Mouse (Mus musculus): ENCODE measurements around the gene Rab6a. TPM values are rescaled to one million over a fixed set of nuclear protein-coding genes. Genes with fewer than 3 reads are reported as not detected.

Gene Rab6a
- total RNA-seq, 2 experiments from 2014 or later: 66.0 to 67.1 TPM

DNA sequence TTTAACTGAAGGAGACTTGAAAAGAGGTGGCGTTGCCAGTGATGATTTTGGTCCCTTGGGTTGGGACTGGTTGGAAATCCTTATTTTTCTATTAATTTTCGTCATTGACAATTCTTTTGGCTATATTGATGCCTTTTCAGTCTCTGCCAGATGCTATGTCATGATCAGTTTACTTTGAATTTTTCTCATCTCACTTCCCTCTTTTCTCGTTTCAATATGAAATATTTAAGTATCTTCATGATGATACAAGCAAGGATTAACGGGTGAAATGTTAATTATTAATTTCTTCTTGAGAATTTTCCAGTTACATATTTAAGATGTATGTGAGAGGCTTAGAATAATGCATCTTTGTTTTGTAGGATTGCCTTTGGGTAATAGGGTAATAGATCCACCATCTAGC is 1.7 kb downstream of the Rab6a start:
- no peak for DNase-seq
- intact Hi-C loops (cut with DNase I): no loop called here

DNA sequence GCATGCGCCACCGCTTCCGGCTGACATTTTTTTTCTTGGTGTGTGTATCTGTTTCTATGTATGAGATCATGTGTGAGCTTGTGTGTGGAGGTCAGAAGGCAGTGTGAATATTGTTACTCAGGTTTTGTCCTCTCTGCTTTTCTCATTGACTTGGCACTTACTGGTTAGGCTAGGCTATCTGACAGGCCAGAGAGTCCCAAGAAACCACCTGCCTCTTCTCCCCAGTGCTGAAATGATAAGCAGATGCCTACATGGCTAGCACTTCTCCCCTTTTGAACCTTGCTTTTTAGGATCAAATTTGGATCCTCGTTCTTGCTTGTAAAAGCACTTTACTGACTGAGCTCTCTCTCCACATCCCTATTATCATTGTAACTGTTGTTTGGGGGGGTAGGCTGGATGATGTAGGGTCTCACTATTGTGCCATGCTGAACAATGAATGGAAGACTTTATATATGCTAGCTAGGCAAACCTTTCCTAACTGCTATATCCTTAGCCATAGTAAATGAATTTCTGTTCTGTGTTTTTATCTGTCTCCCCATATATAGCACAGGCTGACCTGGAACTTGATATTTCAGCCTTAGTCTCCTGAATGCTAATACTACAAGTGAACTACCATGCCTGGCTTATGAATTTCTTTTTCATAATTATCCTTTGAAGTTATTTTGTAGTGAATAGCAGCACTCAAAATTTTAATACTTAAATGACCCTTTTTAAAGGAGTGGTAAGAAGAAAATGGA is 9.1 kb downstream of the Rab6a start:
- no peak for DNase-seq

GRCm38 (mm10) chr7:100622277-100622676 is 15.1 kb downstream of the Rab6a start:
- no peak for DNase-seq
- intact Hi-C loops (cut with DNase I): no loop called here

More for the DNA sequence above, 9.1 kb downstream of the Rab6a start:
- intact Hi-C loops (cut with DNase I): no loop called here

GRCm38 (mm10) chr7:100624538-100624937 is 17.3 kb downstream of the Rab6a start:
- DNase-seq: no peak
- intact Hi-C loops (cut with DNase I): no loop called here

GRCm38 (mm10) chr7:100637657-100638056 is 30.4 kb downstream of the Rab6a start:
- intact Hi-C loops (cut with DNase I): loop anchor here (2.0 to 5.0 kb wide), 2 partner anchors 60 to 115 kb away; no protein-coding TSS in a partner anchor
- DNase-seq: peak in 1 of 2 experiments; percentile 49

- intact Hi-C loops (cut with DNase I): loop anchor here (10.0 kb wide), 1 partner anchor 218 kb away; no protein-coding TSS in a partner anchor
- no peak for DNase-seq
Measured at GRCm38 (mm10) chr7:100642413-100642812, 35.2 kb downstream of the Rab6a start.

GRCm38 (mm10) chr7:100645147-100645546 is 37.9 kb downstream of the Rab6a start:
- intact Hi-C loops (cut with DNase I): loop anchor here (1.0 to 10.0 kb wide), 3 partner anchors 19 to 220 kb away; no protein-coding TSS in a partner anchor
- DNase-seq: peak; percentile 58 to 79

GRCm38 (mm10) chr7:100649095-100649494 is 41.9 kb downstream of the Rab6a start:
- intact Hi-C loops (cut with DNase I): loop anchor here (10.0 kb wide), 1 partner anchor 224 kb away; no protein-coding TSS in a partner anchor
- no peak for DNase-seq

GRCm38 (mm10) chr7:100649826-100650225 is 42.6 kb downstream of the Rab6a start:
- intact Hi-C loops (cut with DNase I): loop anchor here (10.0 kb wide), 1 partner anchor 225 kb away; no protein-coding TSS in a partner anchor
- DNase-seq: no peak

- intact Hi-C loops (cut with DNase I): no loop called here
- DNase-seq: no peak
Measured at GRCm38 (mm10) chr7:100650421-100650820, 43.2 kb downstream of the Rab6a start.

DNA sequence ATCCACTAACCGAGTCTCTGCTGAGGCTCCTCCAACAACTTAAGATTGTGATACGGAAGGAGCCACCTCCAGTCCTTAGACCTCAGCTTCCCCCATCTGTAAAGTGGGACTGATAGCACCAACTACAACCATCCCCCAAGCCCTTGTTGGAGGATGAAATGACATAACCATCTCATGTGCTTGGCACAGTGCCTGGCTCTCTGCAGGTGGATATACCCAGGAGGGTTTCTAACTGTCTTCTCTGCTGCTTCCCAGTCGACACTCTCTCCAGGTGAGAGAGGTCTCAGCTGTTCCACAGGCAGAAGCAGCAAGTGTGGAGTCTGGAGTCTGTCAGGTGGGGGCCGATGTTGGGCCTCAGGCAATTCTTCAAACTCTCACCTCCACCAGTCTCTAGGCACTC is 43.8 kb downstream of the Rab6a start:
- DNase-seq: no peak

DNA sequence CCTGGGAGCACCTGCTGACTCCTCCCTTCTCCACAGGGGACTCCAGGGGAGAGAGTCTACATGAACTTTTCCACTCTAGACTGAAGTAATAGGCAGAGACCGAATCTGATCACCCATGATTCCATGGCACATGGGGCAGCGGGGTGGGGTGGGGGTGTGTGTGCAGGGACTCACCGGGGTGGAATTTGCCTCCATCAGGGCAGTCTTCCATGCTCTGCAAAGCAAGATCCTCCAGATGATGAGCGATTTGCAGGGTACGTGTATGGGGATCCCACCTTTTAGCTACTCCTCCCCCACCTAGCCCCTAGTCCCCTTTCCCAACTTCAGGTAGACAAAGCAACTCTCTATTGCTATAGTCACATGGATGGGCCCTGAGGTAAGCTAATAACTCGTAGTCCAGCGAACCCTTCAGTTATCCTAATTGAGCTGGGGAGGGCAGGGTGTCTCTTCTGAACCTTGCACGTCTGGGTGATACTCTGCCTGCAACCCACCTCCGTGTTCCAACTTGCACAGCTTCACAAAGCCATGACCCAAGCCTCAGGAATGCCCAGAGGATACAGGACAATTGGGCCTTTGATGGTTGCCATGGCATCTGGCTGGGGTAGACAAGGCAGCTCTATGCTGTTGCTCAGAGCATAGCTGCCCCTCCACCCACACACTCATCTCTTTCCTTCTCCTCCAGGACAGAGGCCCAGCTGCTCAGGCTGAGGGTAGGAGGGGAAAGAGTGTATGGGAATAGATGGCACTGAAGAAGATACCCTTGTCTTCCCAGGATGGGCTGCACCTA is 46.5 kb downstream of the Rab6a start:
- no peak for DNase-seq
- intact Hi-C loops (cut with DNase I): no loop called here

More for the DNA sequence above, 43.8 kb downstream of the Rab6a start:
- intact Hi-C loops (cut with DNase I): no loop called here

GRCm38 (mm10) chr7:100654441-100654840 is 47.2 kb downstream of the Rab6a start:
- DNase-seq: no peak
- intact Hi-C loops (cut with DNase I): no loop called here

DNA sequence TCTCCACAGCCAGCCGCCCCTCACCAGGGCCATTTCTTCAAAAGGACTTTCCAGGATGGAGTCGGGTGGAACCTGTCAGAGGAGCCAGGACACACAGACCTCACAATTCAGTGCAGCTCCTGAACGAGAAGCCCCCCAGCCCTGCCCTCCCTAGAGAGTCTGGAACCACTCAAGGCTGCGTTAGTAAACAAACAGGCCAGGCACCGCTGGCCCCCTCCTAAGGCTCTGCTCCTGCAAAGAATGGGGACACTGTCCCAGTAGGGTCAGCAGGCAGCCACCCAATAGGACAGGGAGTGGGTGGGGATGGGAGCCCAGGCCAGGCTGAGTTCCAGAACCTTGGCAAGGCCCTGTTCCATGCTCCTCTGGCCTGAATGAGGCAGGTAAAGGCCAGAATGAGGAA is 49.5 kb downstream of the Rab6a start:
- no peak for DNase-seq
- intact Hi-C loops (cut with DNase I): no loop called here

- DNase-seq: no peak
- intact Hi-C loops (cut with DNase I): no loop called here
Measured at GRCm38 (mm10) chr7:100658093-100658578, 50.9 kb downstream of the Rab6a start.

DNA sequence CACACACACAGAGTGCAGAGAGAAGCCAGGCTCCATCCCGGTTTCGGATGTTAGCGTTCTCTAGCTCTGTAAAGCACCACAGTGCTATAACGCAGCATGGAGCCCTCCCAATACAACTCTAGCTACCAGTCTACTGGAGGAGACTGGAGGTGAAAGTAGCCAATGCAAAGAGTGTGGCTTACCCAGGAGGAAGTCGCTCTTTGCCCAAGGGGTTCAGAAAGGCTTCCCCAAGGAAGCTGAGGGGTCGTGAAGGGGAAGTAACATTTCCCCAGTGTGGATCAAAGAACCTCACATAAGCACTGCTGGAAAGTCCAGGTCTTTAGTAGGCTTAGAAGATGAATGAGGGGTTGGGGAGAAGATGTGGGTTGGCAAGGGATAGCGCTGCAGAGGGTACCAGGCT is 54.1 kb downstream of the Rab6a start:
- no peak for DNase-seq
- intact Hi-C loops (cut with DNase I): no loop called here

DNA sequence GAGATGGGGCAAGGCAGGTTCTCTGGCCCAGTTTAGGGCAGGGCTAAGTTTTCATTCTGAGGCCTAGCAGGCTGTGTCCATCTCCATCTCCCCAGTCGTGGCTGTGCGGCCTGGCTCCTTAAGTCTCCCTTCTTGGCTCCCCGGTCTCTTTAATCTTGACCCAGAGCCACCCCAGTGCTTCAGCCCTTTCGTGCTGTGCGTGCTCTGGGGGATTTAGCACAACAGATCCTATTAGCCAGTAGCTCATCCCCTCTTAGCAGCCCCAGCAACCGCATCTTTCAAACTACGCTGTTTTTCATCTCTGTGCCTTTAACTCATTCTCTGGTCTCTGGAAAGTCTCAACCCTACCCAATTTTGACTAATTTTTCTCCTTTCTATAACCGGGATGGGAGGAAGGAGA is 55.0 kb downstream of the Rab6a start, which contains the start of gene Plekhb1:
Gene Plekhb1, minus strand, starts transcription at position 184 of the 400 bp plus-strand sequence.
- intact Hi-C loops (cut with DNase I): no loop called here
- DNase-seq: no peak

GRCm38 (mm10) chr7:100663190-100663589 is 56.0 kb downstream of the Rab6a start:
- intact Hi-C loops (cut with DNase I): loop anchor here (1.0 kb wide), 1 partner anchor 143 kb away; no protein-coding TSS in a partner anchor
- peak; percentile 88 to 95 for DNase-seq

DNA sequence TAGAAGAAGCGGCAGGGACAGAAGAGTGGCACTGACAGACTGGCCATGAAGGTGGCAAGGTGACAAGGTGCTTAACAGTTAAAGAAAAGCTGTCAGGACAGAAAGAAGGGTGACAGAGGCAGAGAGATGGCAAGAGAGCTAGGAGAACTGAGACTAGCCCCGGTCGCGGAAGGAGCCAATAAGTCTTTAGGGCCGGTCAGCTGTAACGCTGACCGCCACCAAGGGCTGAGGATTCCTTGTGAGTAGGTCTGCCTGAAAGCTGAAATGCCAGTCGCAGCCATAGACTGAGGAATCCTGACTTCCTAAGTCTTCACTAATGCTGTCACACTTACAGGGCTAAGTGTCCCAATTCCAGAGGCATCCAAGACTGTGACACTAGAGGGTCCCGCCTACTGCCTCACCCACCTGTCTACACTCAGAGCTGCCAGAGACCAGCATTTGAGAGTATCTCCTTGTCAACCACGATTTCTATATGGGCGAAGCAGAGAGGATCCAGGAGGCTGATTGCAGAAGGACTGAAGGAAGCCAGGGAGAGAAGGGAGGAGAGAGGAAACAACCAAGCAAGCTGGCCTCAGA is 56.6 kb downstream of the Rab6a start:
- intact Hi-C loops (cut with DNase I): loop anchor here (1.0 kb wide), 2 partner anchors 19 to 144 kb away; no protein-coding TSS in a partner anchor
- no peak for DNase-seq

DNA sequence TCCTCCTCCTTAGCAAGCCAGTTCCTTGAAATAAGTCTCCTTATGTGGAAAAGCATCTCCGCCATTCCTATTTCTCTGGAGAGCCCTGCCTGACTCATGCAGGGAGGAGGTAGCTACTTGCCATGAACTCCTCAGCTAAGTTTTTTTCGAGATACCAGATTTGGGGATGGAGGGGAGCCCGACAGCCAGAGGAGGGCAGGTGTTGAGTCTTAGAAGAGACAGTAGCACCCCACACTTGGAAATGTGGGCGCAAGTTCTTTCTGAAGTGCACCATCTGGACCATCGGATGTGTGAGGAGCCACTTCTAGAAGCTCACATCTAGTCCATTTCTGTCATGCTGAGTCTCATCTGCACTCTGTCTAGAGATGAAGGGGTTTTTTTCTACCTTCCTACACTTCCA is 63.4 kb downstream of the Rab6a start:
- intact Hi-C loops (cut with DNase I): no loop called here
- no peak for DNase-seq

DNA sequence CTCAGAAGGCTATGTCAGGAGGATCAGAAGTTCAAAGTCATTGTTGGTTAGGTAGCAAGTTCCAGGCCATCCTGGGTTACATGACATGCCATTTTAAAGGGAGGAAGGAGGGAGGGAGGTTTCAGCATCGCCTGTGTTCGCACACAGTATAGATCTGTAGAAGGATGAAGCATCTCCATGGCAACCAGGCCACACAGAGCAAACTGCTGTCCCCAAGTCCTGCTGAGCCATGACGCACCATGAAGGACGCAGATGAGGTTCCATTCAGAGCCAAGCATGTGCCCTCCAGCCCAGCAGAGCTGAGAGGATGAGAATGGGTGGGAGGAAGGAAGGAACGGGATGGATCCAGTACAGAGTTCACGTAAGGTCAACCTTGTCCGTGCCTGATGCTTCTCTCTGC is 66.2 kb downstream of the Rab6a start:
- intact Hi-C loops (cut with DNase I): no loop called here
- DNase-seq: no peak
